Mouse (Mus musculus) hindbrain, embryonic 10.5 days (tissue): ENCODE measurements around the gene Hapln2. TPM values are rescaled to one million over a fixed set of nuclear protein-coding genes. Genes with fewer than 3 reads are reported as not detected.

Experiments used
- DNase-seq: peaks from one replicate; pipeline ENCODE4 v3.0.0-alpha.2; 2017; ENCODE audit warnings: low spot score
- H3K27ac ChIP-seq: fragments of 300-500 bp; sonication (generic); 2 replicates; pipeline ENCODE4 v1.5.1; 2016; ENCODE audit warnings: mild to moderate bottlenecking, moderate library complexity
- H3K27me3 ChIP-seq: fragments of 300-500 bp; sonication (generic); 2 replicates; pipeline ENCODE4 v1.6.1; 2016; ENCODE audit warnings: mild to moderate bottlenecking; ENCODE audit not compliant: poor library complexity, insufficient read depth, severe bottlenecking
- H3K36me3 ChIP-seq: fragments of 300-500 bp; sonication (generic); 2 replicates; pipeline ENCODE4 v1.6.1; 2016; ENCODE audit warnings: mild to moderate bottlenecking, moderate library complexity
- H3K4me1 ChIP-seq: fragments of 300-500 bp; sonication (generic); replicated peaks from 2 replicates; pipeline ENCODE4 v1.6.1; 2016; ENCODE audit warnings: mild to moderate bottlenecking
- H3K4me3 ChIP-seq: fragments of 300-500 bp; sonication (generic); 2 replicates; pipeline ENCODE4 v1.5.1; 2016; ENCODE audit warnings: mild to moderate bottlenecking, moderate library complexity
- H3K9me3 ChIP-seq: fragments of 300-500 bp; sonication (generic); 2 replicates; pipeline ENCODE4 v1.6.1; 2016; ENCODE audit warnings: mild to moderate bottlenecking, moderate library complexity
- WGBS: fragments of 180-500 bp; shearing (Covaris S2); methylation state at CpG from one replicate; pipeline ENCODE4 v1.1.7; 2016; 5-methylcytosine and 5-hydroxymethylcytosine counted together
- polyA plus RNA-seq: library from polyadenylated mRNA; unstranded; fragments of >200 nt; fragmentation: Nextera tagmentation; extraction: Ambion mirVana; gene quantifications from 2 replicates; pipeline ENCODE4 v1.2.1, GENCODE M21; 2016

The Hapln2 gene
- polyA plus RNA-seq, 1 experiment from 2014 or later, result 0.14 TPM

DNA sequence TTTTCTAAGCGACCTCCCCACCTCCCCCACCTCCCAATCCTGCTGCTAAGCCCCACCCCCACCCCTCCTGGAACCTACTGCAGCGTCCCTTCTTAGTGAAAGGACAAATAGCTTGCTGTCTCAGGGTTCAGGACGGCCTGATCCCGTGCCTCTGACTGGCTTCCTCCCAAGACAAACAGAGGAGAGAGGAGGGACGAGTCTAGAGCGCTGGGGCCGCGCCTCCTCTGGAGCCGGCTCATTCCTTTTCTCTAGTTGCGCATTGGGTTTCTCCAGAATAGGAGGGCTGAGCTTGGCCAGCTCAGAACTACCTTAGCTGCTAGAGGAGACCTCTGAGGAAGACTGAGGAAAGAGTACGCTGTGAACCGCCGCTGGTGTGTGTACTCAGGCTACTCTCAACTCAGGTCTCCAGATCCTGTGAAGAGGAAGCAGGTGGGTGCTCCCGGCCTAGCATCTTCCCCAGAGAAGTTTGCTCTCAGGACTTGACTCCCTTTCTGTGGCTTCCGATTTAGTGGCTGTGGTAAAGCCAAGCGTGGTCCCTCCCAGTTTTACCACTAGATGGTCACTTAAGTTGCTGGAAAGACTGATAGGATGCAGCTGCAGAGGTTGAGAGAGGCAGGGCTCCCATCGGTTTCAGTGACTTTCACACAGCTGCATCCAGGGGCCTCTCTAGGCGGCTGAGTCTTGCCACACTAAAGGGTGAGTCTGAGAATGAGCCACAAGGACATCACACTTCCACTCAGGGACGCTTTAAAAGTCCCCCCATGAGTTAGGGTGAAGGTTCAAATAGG is 3.4 kb upstream of the Hapln2 start:
- DNase-seq, result no peak
- Histone ChIP-seq H3K4me1 (peaks cover 13% of the 10 kb centered on the region; the same call in 1 of the 2 replicates), H3K4me3 (no peak overlapping the region), H3K27me3 (peaks cover 52% of the 10 kb centered on the region), H3K36me3 (no peaks in the 10 kb centered on the region), H3K27ac (no peak overlapping the region), H3K9me3 (peaks cover 4% of the 10 kb centered on the region; the same call in 1 of the 2 replicates)
- WGBS, result 18% methylated on average over 19 of the region's 19 CpGs

DNA sequence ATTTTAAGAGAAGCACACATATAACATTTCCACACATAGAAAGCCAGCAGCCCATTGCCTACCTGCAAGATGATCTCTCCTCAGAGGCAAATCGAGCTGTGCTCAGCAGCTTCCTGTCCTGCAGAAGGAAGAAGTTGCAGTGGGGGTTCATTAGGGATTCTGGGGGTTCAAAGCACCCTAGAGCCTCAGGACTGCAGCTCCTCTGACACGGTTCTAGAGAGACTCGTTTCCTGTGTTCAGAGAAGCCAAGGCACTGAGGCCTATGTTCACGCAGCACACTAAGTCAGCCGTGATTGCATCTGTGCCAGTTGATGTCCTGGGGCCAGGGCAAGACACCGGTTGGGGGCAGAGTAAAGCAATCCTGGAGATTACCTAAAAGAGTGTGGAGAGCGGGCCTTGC is 560 bp downstream of the Hapln2 start:
- peaks cover 4% of the 10 kb centered on the region; the same call in 1 of the 2 replicates for H3K9me3 ChIP-seq
- no peak overlapping the region for H3K4me3 ChIP-seq
- no peak overlapping the region for H3K27ac ChIP-seq
- no peaks in the 10 kb centered on the region for H3K36me3 ChIP-seq
- DNase-seq, result no peak
- peaks cover 37% of the 10 kb centered on the region for H3K4me1 ChIP-seq
- WGBS, result 62% methylated on average over 7 of the region's 7 CpGs
- H3K27me3 ChIP-seq, result peaks cover 82% of the 10 kb centered on the region

DNA sequence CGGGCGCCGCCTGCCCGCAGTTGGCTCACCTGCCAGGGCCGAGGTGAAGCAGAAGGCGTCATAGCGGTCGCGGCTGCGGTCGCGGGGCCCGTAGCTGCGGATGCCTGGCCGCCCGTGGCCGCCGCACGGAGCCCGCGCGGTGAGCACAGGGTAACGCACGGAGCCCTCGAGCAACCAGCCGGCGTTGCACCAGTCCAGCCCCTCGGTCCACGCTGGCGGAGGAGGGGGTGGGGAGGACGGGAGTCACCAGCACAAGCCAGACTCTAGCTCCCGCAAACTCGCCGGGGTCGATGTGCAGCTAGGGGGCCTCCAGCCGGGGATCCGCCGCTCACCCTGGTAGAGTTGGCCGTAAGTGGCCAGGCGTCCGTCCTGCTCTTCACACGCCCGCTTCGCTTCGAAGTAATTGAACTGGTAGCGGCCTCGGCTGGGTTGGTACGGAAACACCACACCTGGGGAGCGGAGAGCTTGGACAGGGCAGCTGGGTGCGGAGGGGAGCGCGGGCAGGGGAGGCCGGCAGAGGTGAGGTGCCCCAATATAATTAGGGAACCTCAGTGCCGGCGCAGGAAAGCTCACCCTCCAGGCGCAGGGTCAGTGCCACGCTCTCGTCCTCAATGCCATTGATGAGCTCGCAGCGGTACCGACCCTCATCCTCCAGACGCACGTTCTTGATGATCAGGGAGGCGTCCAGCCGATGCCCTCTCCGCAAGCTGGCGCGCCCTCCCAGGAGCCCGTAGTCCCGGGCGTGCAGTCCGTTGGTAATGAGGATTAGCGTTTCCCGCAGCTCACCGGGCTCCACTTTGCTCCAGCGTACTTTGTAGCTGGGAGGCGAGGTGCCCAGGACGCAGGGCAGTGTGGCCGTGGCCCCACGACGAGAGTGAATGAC is 4.0 kb downstream of the Hapln2 start:
- Histone ChIP-seq H3K27me3 (peaks cover 84% of the 10 kb centered on the region), H3K9me3 (peaks cover 4% of the 10 kb centered on the region; the same call in 1 of the 2 replicates), H3K4me3 (peak overlapping the region; percentile 69), H3K27ac (peak overlapping the region; percentile 68; the same call in 1 of the 2 replicates), H3K4me1 (peaks cover 24% of the 10 kb centered on the region), H3K36me3 (no peaks in the 10 kb centered on the region)
- WGBS, result under 1% methylated on average over 81 of the region's 81 CpGs
- DNase-seq, result no peak

GRCm38 (mm10) chr3:88022322-88023191 is 4.8 kb downstream of the Hapln2 start:
- Histone ChIP-seq H3K27me3 (peaks cover 87% of the 10 kb centered on the region), H3K27ac (peak overlapping the region; percentile 68; the same call in 1 of the 2 replicates), H3K9me3 (no peaks in the 10 kb centered on the region), H3K36me3 (no peaks in the 10 kb centered on the region), H3K4me3 (peak overlapping the region; percentile 69), H3K4me1 (peaks cover 24% of the 10 kb centered on the region)
- WGBS, result 1% methylated on average over 66 of the region's 66 CpGs
- peak; percentile 94 for DNase-seq

- H3K27ac ChIP-seq, result no peak overlapping the region
These were observed 16.6 kb downstream of the Hapln2 start for GRCm38 (mm10) chr3:88010634-88011265.

DNA sequence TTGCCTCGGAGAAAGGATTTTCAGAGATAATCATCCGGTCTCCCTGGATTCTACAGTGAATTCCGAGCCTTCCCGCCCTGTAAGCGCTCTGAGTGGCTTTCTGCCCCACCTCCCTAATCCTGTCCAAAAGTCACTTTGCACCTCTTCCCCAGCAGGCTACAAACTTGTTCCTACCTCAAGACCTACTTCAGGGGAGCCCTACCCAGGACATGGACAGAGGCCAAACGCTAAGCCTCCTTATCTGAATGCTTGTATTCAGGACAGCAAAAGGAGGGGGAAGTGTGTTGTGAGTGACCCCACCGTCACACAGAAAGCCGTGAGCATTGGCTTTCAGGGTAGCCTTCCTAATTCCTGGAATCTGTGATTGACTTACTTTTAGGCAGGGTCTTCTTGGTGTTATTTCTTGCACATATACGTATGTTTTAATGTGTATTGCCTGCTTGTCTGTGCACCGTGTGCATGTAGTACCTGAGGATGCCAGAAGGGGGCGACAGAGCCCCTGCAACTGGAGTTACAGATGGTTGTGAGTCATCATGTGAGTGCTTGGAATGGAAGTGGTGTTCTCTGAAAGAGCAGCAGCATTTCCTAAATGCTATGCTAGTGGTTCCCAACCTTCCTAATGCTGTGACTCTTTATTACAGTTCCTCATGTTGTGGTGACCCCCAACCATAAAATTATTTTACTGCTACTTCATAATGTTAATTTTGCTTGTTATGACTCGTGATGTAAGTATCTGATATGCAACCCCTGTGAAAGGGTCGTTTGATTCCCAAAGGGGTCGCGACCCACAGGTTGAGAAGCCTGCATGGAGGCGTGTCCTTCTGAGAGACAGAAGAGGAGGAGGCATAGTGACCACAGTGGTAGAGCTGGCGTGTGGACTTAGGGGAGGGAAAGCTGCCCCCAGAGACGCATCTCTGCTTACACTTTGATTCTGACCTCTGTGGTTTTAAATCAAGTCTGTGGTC is 21.3 kb downstream of the Hapln2 start:
- 78% methylated on average over 18 of the region's 18 CpGs for WGBS
- peaks cover 40% of the 10 kb centered on the region for H3K27me3 ChIP-seq

More at GRCm38 (mm10) chr3:88010634-88011265, 16.6 kb downstream of the Hapln2 start:
- 9% methylated on average over 6 of the region's 6 CpGs for WGBS
- H3K4me3 ChIP-seq, result no peak overlapping the region
- no peaks in the 10 kb centered on the region for H3K36me3 ChIP-seq
- H3K4me1 ChIP-seq, result no peaks in the 10 kb centered on the region
- H3K27me3 ChIP-seq, result peaks cover 4% of the 10 kb centered on the region
- DNase-seq, result no peak
- 0 out of 2 replicates have a peak, but pooled peaks cover 6% of the 10 kb centered on the region for H3K9me3 ChIP-seq

DNA sequence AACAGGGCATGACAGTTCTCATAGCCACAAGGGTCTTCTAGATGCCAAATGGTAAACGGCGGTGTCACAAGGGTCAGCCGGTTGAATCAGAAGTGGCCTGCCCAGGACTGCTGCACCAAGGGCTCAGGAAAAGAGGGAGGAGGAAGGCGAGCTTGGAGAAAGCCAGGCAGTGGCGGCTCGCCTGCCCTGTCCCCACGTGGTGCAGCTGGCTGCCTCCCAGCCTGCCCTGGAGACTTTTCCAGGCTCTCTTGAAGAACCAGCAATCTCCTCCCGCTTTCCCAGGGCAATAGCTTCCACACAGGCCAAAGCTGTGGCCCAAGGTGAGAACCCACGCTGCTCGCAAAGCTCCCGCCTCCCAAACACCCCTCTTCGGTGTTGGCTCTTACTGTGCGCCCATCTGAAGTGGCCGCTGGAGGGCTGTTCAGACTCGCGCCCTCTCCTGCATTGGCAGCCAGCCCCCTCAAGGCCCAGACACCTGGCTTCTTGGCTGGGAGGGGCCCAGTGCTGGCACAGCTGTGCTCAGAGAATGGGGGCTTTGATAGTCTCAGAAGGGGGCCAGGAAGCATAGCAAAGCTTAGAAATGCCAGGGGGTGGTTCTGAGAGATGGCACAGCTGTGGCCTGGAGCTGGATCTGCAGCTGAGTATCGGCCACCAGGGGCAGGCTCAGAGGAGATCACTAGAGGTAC is 24.9 kb downstream of the Hapln2 start:
- 6% methylated on average over 17 of the region's 17 CpGs for WGBS
- DNase-seq, result peak; percentile 43
- 0 out of 2 replicates have a peak, but pooled peaks cover 6% of the 10 kb centered on the region for H3K9me3 ChIP-seq
- H3K27ac ChIP-seq, result no peak overlapping the region
- peaks cover 77% of the 10 kb centered on the region for H3K27me3 ChIP-seq
- H3K4me3 ChIP-seq, result no peak overlapping the region
- peaks cover 43% of the 10 kb centered on the region for H3K4me1 ChIP-seq
- no peaks in the 10 kb centered on the region for H3K36me3 ChIP-seq

More for the DNA sequence above, 21.3 kb downstream of the Hapln2 start:
- H3K4me3 ChIP-seq, result no peak overlapping the region
- H3K27ac ChIP-seq, result no peak overlapping the region
- peaks cover 17% of the 10 kb centered on the region for H3K4me1 ChIP-seq
- H3K36me3 ChIP-seq, result no peaks in the 10 kb centered on the region
- 0 out of 2 replicates have a peak, but pooled peaks cover 6% of the 10 kb centered on the region for H3K9me3 ChIP-seq
- DNase-seq, result no peak

- Histone ChIP-seq H3K4me3 (peak overlapping the region; percentile 57), H3K27ac (no peak overlapping the region), H3K4me1 (peaks cover 57% of the 10 kb centered on the region), H3K27me3 (peaks cover 91% of the 10 kb centered on the region), H3K9me3 (0 out of 2 replicates have a peak, but pooled peaks cover under 1% of the 10 kb centered on the region), H3K36me3 (no peaks in the 10 kb centered on the region)
- 12% methylated on average over 11 of the region's 11 CpGs for WGBS
- no peak for DNase-seq
These were observed 26.4 kb downstream of the Hapln2 start for GRCm38 (mm10) chr3:88000816-88001595.

GRCm38 (mm10) chr3:88000181-88000580 is 27.2 kb downstream of the Hapln2 start, which contains the start of gene Bcan:
TSS of gene Bcan (minus strand) at chr3:88000230.
- H3K27me3 ChIP-seq, result peaks cover 96% of the 10 kb centered on the region
- under 1% methylated on average over 39 of the region's 39 CpGs for WGBS
- peak; percentile 52 for DNase-seq
- H3K4me3 ChIP-seq, result peak within 1 kb of the TSS; percentile 57
- no peaks in the 10 kb centered on the region for H3K9me3 ChIP-seq
- H3K4me1 ChIP-seq, result peaks cover 66% of the 10 kb centered on the region
- H3K36me3 ChIP-seq, result no peaks in the 10 kb centered on the region
- no peak within 1 kb of the TSS for H3K27ac ChIP-seq
